Mouse (Mus musculus) midbrain, postnatal 0 days (tissue): ENCODE data around the gene Zfp385b. TPM values are rescaled to one million over a fixed set of nuclear protein-coding genes. Genes with fewer than 3 reads are reported as not detected.

Experiments
- ATAC-seq: fragments of 200-750 bp; cut with Nextera tagmentation; 2 replicates; pipeline ENCODE4 v1.8.0; 2017; ENCODE audit warnings: moderate number of reproducible peaks, mild to moderate bottlenecking, moderate TSS enrichment, moderate library complexity; ENCODE audit not compliant: low FRiP score
- DNase-seq: peaks from one replicate; pipeline ENCODE4 v3.0.0-alpha.2; 2015; ENCODE audit warnings: low spot score
- H3K27ac ChIP-seq: fragments of 300-500 bp; sonication (generic); 2 replicates; pipeline ENCODE4 v1.5.1; 2014; ENCODE audit warnings: low read depth, mild to moderate bottlenecking, low read length, mixed read lengths
- H3K27me3 ChIP-seq: fragments of 300-500 bp; sonication (generic); 2 replicates; pipeline ENCODE4 v1.6.1; 2014; ENCODE audit warnings: low read length, control low read depth, mixed read lengths; ENCODE audit not compliant: insufficient read depth
- H3K36me3 ChIP-seq: fragments of 300-500 bp; sonication (generic); 2 replicates; pipeline ENCODE4 v1.6.1; 2014; ENCODE audit warnings: low read length, control low read depth, mixed read lengths; ENCODE audit not compliant: insufficient read depth
- H3K4me1 ChIP-seq: fragments of 300-500 bp; sonication (generic); 2 replicates; pipeline ENCODE4 v1.6.1; 2014; ENCODE audit warnings: mild to moderate bottlenecking, control low read depth, antibody characterized with exemption, low read length, mixed read lengths; ENCODE audit not compliant: insufficient read depth
- H3K4me2 ChIP-seq: fragments of 300-500 bp; sonication (generic); 2 replicates; pipeline ENCODE4 v1.6.1; 2014; ENCODE audit warnings: low read depth, mild to moderate bottlenecking, low read length, mixed read lengths; ENCODE audit not compliant: poor library complexity, severe bottlenecking
- H3K4me3 ChIP-seq: fragments of 300-500 bp; sonication (generic); 2 replicates; pipeline ENCODE4 v1.5.1; 2014; ENCODE audit warnings: low read depth, mild to moderate bottlenecking, low read length, moderate library complexity
- H3K9ac ChIP-seq: fragments of 300-500 bp; sonication (generic); replicated peaks from 2 replicates; pipeline ENCODE4 v1.6.1; 2014; ENCODE audit warnings: mild to moderate bottlenecking, low read length, moderate library complexity, mixed read lengths; ENCODE audit not compliant: poor library complexity, severe bottlenecking
- H3K9me3 ChIP-seq: fragments of 300-500 bp; sonication (generic); 2 replicates; pipeline ENCODE4 v1.6.1; 2016; ENCODE audit warnings: low read length, control low read depth
- CTCF ChIP-seq: IDR thresholded peaks from 2 replicates; pipeline ENCODE4 v1.5.1; 2016; ENCODE audit warnings: antibody characterized with exemption, mild to moderate bottlenecking
- WGBS: fragments of 180-500 bp; shearing (Covaris S2); extraction: QIAGEN DNeasy Blood & Tissue Kit; methylation state at CpG from one replicate; pipeline ENCODE4 v1.1.7; 2014; 5-methylcytosine and 5-hydroxymethylcytosine counted together
- polyA plus RNA-seq: library from polyadenylated mRNA; unstranded; fragments of >200 nt; fragmentation: Nextera tagmentation; extraction: Ambion mirVana; gene quantifications from 2 replicates; pipeline ENCODE4 v1.2.1, GENCODE M21; 2015
- total RNA-seq: library from RNA; depleted of rRNA; stranded (reverse); fragments of >200 nt; gene quantifications from 2 replicates; pipeline ENCODE4 v1.2.3, GENCODE M21; 2014

Gene Zfp385b
- total and polyA plus RNA-seq, 2 experiments from 2014 or later = 11.8 to 16.6 TPM

DNA sequence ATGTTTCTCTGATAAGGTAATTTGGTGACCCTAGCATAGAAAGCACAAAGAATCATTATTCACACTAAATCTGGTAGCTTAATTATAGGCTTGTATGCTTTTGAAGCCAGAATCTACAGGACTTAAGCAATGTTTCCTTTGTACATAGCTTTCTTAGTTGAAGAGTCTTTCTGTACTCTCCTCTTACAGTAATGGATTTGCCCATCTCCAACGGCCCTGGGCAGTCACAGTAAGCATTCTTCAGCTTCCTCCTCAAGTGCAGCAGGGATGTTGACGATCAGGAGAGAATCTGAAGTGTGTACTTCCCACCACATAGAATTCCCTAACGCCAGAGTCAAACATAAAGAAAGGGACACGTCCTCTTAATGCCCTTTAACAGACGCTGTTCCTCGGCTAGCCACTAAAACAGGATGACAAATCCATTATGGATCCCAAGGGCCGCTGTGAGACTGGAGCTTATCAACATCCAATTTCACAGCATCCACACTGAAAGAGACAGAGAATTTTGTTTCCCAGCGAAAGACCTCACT, 370.4 kb downstream of the Zfp385b start:
- Histone ChIP-seq H3K27ac (no peak overlapping the region), H3K4me1 (peaks cover 5% of the 10 kb centered on the region; the same call in 1 of the 2 replicates), H3K4me2 (no peak overlapping the region), H3K36me3 (no peaks in the 10 kb centered on the region), H3K4me3 (no peak overlapping the region), H3K9me3 (no peaks in the 10 kb centered on the region), H3K9ac (peak overlapping the region; percentile 29; the same call in 1 of the 2 replicates), H3K27me3 (no peaks in the 10 kb centered on the region)
- 14% methylated on average over 8 of the region's 8 CpGs for WGBS
- TF ChIP-seq CTCF = no peak
- ATAC-seq = no peak
- DNase-seq = peak; percentile 12

GRCm38 (mm10) chr2:77444282-77444681, 375.2 kb downstream of the Zfp385b start:
- no peaks in the 10 kb centered on the region for H3K36me3 ChIP-seq
- peaks cover 5% of the 10 kb centered on the region; the same call in 1 of the 2 replicates for H3K4me1 ChIP-seq
- no peak for TF ChIP-seq CTCF
- ATAC-seq = no peak
- H3K27ac ChIP-seq = no peak overlapping the region
- 96% methylated on average over 8 of the region's 8 CpGs for WGBS
- no peak overlapping the region for H3K4me2 ChIP-seq
- DNase-seq = no peak
- no peak overlapping the region for H3K9ac ChIP-seq
- no peaks in the 10 kb centered on the region for H3K9me3 ChIP-seq
- no peaks in the 10 kb centered on the region for H3K27me3 ChIP-seq
- H3K4me3 ChIP-seq = no peak overlapping the region

- Histone ChIP-seq H3K9ac (no peak overlapping the region), H3K9me3 (no peaks in the 10 kb centered on the region), H3K4me2 (no peak overlapping the region), H3K27me3 (no peaks in the 10 kb centered on the region), H3K4me1 (no peaks in the 10 kb centered on the region; the same call in 1 of the 2 replicates), H3K27ac (no peak overlapping the region), H3K36me3 (no peaks in the 10 kb centered on the region), H3K4me3 (no peak overlapping the region)
- ATAC-seq = no peak
- 93% methylated on average over 2 of the region's 2 CpGs for WGBS
- no peak for DNase-seq
- no peak for TF ChIP-seq CTCF
Observed at GRCm38 (mm10) chr2:77440591-77440990, 378.8 kb downstream of the Zfp385b start.

- Histone ChIP-seq H3K9ac (no peak overlapping the region), H3K4me1 (no peaks in the 10 kb centered on the region; the same call in 1 of the 2 replicates), H3K27me3 (no peaks in the 10 kb centered on the region), H3K9me3 (no peaks in the 10 kb centered on the region), H3K27ac (no peak overlapping the region), H3K4me3 (no peak overlapping the region), H3K4me2 (no peak overlapping the region), H3K36me3 (no peaks in the 10 kb centered on the region)
- TF ChIP-seq CTCF = no peak
- DNase-seq (peak; percentile 40), ATAC-seq (no peak)
- whole genome bisulfite sequencing = 38% methylated on average over 9 of the region's 9 CpGs
Observed at GRCm38 (mm10) chr2:77436241-77436759, 383.1 kb downstream of the Zfp385b start.

DNA sequence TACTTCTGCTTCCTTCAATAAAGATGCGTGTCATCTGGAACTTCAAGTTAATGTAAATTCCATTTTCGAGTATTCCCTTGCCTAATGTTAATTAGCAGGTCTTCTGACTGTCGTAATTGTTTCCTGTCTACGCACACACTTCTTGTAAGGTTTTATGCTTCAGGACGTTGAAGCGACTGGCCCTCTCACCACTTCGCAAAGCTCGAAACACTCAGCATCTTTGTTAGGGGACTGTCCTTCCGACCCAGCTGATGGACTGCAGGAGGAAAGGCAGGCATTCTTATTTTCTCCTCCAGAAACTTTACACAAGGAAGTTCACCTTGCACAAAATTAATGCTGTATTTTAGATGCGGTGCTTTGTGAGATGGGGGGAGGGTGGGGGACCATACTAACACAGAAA, 400.0 kb downstream of the Zfp385b start:
- Histone ChIP-seq H3K27me3 (no peaks in the 10 kb centered on the region), H3K9me3 (no peaks in the 10 kb centered on the region), H3K4me3 (no peak overlapping the region), H3K4me1 (no peaks in the 10 kb centered on the region), H3K4me2 (no peak overlapping the region), H3K36me3 (no peaks in the 10 kb centered on the region), H3K9ac (no peak overlapping the region), H3K27ac (no peak overlapping the region)
- no peak for DNase-seq
- ATAC-seq = no peak
- 69% methylated on average over 10 of the region's 10 CpGs for WGBS
- TF ChIP-seq CTCF = no peak

DNA sequence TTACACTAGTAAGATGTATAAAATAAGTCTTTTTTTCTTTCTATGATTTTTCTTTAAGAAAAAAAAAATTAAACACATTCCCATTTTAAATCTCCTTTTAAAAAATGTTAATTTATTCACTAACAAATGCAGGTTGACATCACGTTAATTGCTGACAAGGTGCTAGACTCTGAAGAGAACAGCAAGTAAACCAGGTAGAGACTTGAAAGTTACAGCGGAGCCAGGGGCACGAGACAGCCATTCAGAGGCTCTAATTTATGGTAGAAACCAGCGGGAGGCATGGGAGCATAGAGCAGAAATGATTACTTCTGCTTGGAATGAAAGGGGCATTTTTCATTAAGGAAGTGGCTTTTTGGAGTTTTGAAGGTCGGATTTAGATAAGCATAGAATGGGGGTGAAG, 401.4 kb downstream of the Zfp385b start:
- Histone ChIP-seq H3K9me3 (no peaks in the 10 kb centered on the region), H3K4me1 (no peaks in the 10 kb centered on the region), H3K4me2 (no peak overlapping the region), H3K27ac (no peak overlapping the region), H3K36me3 (no peaks in the 10 kb centered on the region), H3K27me3 (no peaks in the 10 kb centered on the region), H3K9ac (no peak overlapping the region), H3K4me3 (no peak overlapping the region)
- ATAC-seq (no peak), DNase-seq (no peak)
- 69% methylated on average over 5 of the region's 5 CpGs for WGBS
- TF ChIP-seq CTCF = no peak
